8 mouse cellular contexts compared by ENCODE assay signal in the genomic region with DNA sequence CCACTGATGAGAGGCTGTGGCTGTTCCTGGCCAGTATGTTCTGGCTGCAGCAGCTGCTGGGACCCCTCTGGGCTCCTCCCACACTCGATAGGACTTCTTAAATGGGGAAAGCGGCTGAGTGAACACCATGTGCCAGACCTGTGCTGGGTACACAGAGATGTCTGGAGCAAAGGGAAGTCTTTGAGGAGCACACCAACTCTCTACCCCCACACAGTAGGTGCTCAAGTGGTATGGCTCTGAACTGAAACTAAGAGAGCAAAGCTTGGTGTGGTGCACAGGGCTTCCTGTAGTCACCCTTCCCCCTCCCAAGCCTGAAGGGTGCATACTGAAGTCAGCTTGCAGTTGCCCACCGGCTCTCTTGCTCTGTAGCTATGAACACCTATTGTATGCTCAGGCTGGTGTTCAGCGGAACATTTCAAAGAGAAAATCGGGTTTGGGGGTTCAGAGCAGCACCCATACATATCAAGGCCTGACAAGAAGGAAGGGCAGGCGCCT. TPM values are rescaled to one million over a fixed set of nuclear protein-coding genes. Genes with fewer than 3 reads are reported as not detected.
DNase-seq lines count a peak whose midpoint lies in the region; ATAC-seq and TF ChIP-seq lines count a peak whose summit lies in the region.
"Had no signal": no experiment of that assay in that cellular context is flagged by ENCODE, and none has a peak within 500 bp of the region (broad histone marks: within the 10 kb centered on the region; RNA-seq: fewer than 3 reads in every experiment).

No protein-coding gene starts in this region.

- no peak for TF ChIP-seq POLR2A in MEL (IDR thresholded peaks at IDR 0.05; ENCODE audit: control insufficient read depth in 1 of 2, insufficient read depth in 1 of 2, low read depth in 1 of 2, low read length in 2 of 2, poor library complexity in 1 of 2)

- peaks cover 84% of the 10 kb centered on the region for H3K4me1 ChIP-seq in kidney, embryonic 15.5 days
- peaks cover 11 to 23% of the 10 kb centered on the region in 2 experiments for H3K4me1 ChIP-seq in MEL (ENCODE audit: control insufficient read depth in 1 of 2, insufficient read depth in 2 of 2, low read length in 2 of 2)

- no peak for ATAC-seq in kidney, embryonic 15.5 days (replicated peaks; ENCODE audit: low FRiP score)
- peak; percentile 59 for ATAC-seq in inflammation-experienced regulatory T-cells, adult 6 months

- peaks cover 12% of the 10 kb centered on the region for H3K79me2 ChIP-seq in MEL (ENCODE audit: control insufficient read depth, insufficient read depth, low read length, poor library complexity)

- TF ChIP-seq CTCF in MEL (IDR thresholded peaks at IDR 0.05 in 2 of 3, conservative IDR thresholded peaks at IDR 0.05 in 1 of 3; ENCODE audit: control insufficient read depth in 1 of 3, insufficient read depth in 1 of 3, low read depth in 2 of 3, low read length in 3 of 3, poor library complexity in 1 of 3, severe bottlenecking in 1 of 3) = no peak

- H3K4me3 ChIP-seq in kidney, embryonic 15.5 days (replicated peaks) = peak overlapping the region; percentile 63
- peak overlapping the region; percentile 93 to 97 for H3K4me3 ChIP-seq in MEL (ENCODE audit: control insufficient read depth in 1 of 2, insufficient read depth in 1 of 2, low read depth in 2 of 2, low read length in 2 of 2)

- no peaks in the 10 kb centered on the region for H3K9me3 ChIP-seq in kidney, embryonic 15.5 days (replicated peaks)
- H3K9me3 ChIP-seq in MEL (replicated peaks; ENCODE audit: insufficient read depth, low read length) = no peaks in the 10 kb centered on the region

- no peak for TF ChIP-seq RAD21 in MEL (IDR thresholded peaks at IDR 0.05; ENCODE audit: low read depth, low read length)

- no peak for DNase-seq in kidney, adult 18-20 months
- no peak for DNase-seq in MEL (ENCODE audit: low read depth, low spot score)
- DNase-seq in spleen, postnatal 36 days (ENCODE audit: low spot score in 2 of 2) = peak; percentile 60
- DNase-seq in testis, postnatal 10 days (ENCODE audit: low spot score) = no peak
- no peak for DNase-seq in right cerebral cortex, postnatal 4 days
- DNase-seq: layer of hippocampus, postnatal 36 days had no signal

- TF ChIP-seq EP300 in MEL (IDR thresholded peaks at IDR 0.05; ENCODE audit: low read depth in 1 of 2, low read length in 2 of 2) = no peak

- 46% methylated on average over 6 of the region's 6 CpGs for WGBS in kidney, embryonic 15.5 days

- H3K27ac ChIP-seq in kidney, embryonic 15.5 days = peak overlapping the region; percentile 63
- peak overlapping the region; percentile 15 for H3K27ac ChIP-seq in MEL (ENCODE audit: control insufficient read depth, low read depth, low read length)

- peaks cover 21% of the 10 kb centered on the region for H3K36me3 ChIP-seq in kidney, embryonic 15.5 days
- H3K36me3 ChIP-seq in MEL (ENCODE audit: control insufficient read depth in 1 of 2, insufficient read depth in 2 of 2, low read length in 2 of 2) = peaks cover 0 to 15% of the 10 kb centered on the region in 2 experiments; a peak in 2 of 4 replicates

- peak overlapping the region; percentile 77 for H3K4me2 ChIP-seq in kidney, embryonic 15.5 days

- no peaks in the 10 kb centered on the region for H3K27me3 ChIP-seq in kidney, embryonic 15.5 days
- H3K27me3 ChIP-seq in MEL (ENCODE audit: control insufficient read depth in 1 of 2, insufficient read depth in 2 of 2, low read length in 2 of 2) = no peaks in the 10 kb centered on the region

- no peak overlapping the region; the same call in 1 of the 2 replicates for H3K9ac ChIP-seq in kidney, embryonic 15.5 days
- peak overlapping the region; percentile 63 for H3K9ac ChIP-seq in MEL (ENCODE audit: control insufficient read depth, low read depth, low read length, poor library complexity, severe bottlenecking)

TF ChIP-seq in MEL, 35 proteins besides CTCF, POLR2A, EP300 and RAD21:
- TF ChIP-seq MYC (IDR thresholded peaks at IDR 0.05; ENCODE audit: low read depth, low read length) = no peak
- TF ChIP-seq ZKSCAN1 (IDR thresholded peaks at IDR 0.05; ENCODE audit: low read depth, low read length) = peak; percentile 75; the same call in 1 of the 2 replicates
- TF ChIP-seq MXI1 (IDR thresholded peaks at IDR 0.05; ENCODE audit: low read depth, low read length) = peak; percentile 50; the same call in 1 of the 2 replicates
- TF ChIP-seq CHD1 (IDR thresholded peaks at IDR 0.05; ENCODE audit: low read depth, low read length) = 0 out of 2 replicates have a peak, but pooled peaks have one; percentile 31
- peak; percentile 24; the same call in 1 of the 2 replicates for TF ChIP-seq HCFC1 (IDR thresholded peaks at IDR 0.05; ENCODE audit: low read depth, low read length)
- TF ChIP-seq GATA1 (IDR thresholded peaks at IDR 0.05; ENCODE audit: low read depth, low read length) = no peak

RNA-seq across cellular contexts. Expression of gene Gm49510, which starts 0.9 kb away (rescaled TPM):
- polyA plus RNA-seq in kidney, embryonic 15.5 days (2015; fragmentation: Nextera tagmentation; extraction: Ambion mirVana) = 0.14 and 0.60 TPM in 2 replicates
- 0.27 TPM in 1 of 2 replicates, not detected in the other for total RNA-seq in MEL (2012; rRNA removed)
- under 1 TPM in 1 of 2 experiments, not detected in 1; 0.17 TPM for polyA plus RNA-seq in MEL (2012; ENCODE audit: insufficient read depth in 1 of 2, insufficient read length in 2 of 2, low read depth in 1 of 2, low replicate concordance in 2 of 2, missing spikeins in 1 of 2)
- polyA plus RNA-seq in inflammation-experienced regulatory T-cells, adult 6 months (2017; shearing (Covaris generic)) = not detected

RNA-seq across cellular contexts. Expression of gene Sh3bp1, which starts 1.0 kb away (rescaled TPM):
- 34.4 and 41.6 TPM in 2 replicates for polyA plus RNA-seq in kidney, embryonic 15.5 days (2015; fragmentation: Nextera tagmentation; extraction: Ambion mirVana)
- 17.1 and 21.0 TPM in 2 replicates for total RNA-seq in MEL (2012; rRNA removed)
- polyA plus RNA-seq in MEL (2012; ENCODE audit: insufficient read depth in 1 of 2, insufficient read length in 2 of 2, low read depth in 1 of 2, low replicate concordance in 2 of 2, missing spikeins in 1 of 2) = 10 to 100 TPM in 1 of 2 experiments, not detected in 1; 80.2 TPM
- 10 to 100 TPM; 49.5 to 72.6 (median 52.6) TPM for polyA plus RNA-seq in inflammation-experienced regulatory T-cells, adult 6 months (2017; shearing (Covaris generic))

RNA-seq across cellular contexts. Expression of gene Pdxp, which starts 15.2 kb away (rescaled TPM):
- polyA plus RNA-seq in kidney, embryonic 15.5 days (2015; fragmentation: Nextera tagmentation; extraction: Ambion mirVana) = 13.7 and 15.0 TPM in 2 replicates
- total RNA-seq in MEL (2012; rRNA removed) = 16.7 and 21.5 TPM in 2 replicates
- 10 to 100 TPM in 1 of 2 experiments, not detected in 1; 25.4 TPM for polyA plus RNA-seq in MEL (2012; ENCODE audit: insufficient read depth in 1 of 2, insufficient read length in 2 of 2, low read depth in 1 of 2, low replicate concordance in 2 of 2, missing spikeins in 1 of 2)
- polyA plus RNA-seq in inflammation-experienced regulatory T-cells, adult 6 months (2017; shearing (Covaris generic)) = 1 to 10 TPM in 2 of 3 experiments, under 1 TPM in 1; 0.94 to 3.8 (median 3.3) TPM

RNA-seq across cellular contexts. Expression of gene Gga1, which starts 21.6 kb away (rescaled TPM):
- 49.5 and 55.5 TPM in 2 replicates for polyA plus RNA-seq in kidney, embryonic 15.5 days (2015; fragmentation: Nextera tagmentation; extraction: Ambion mirVana)
- total RNA-seq in MEL (2012; rRNA removed) = 16.1 and 18.2 TPM in 2 replicates
- 10 to 100 TPM in 1 of 2 experiments, not detected in 1; 48.1 TPM for polyA plus RNA-seq in MEL (2012; ENCODE audit: insufficient read depth in 1 of 2, insufficient read length in 2 of 2, low read depth in 1 of 2, low replicate concordance in 2 of 2, missing spikeins in 1 of 2)
- polyA plus RNA-seq in inflammation-experienced regulatory T-cells, adult 6 months (2017; shearing (Covaris generic)) = 10 to 100 TPM; 11.9 to 22.5 (median 16.1) TPM

RNA-seq across cellular contexts. Expression of gene Lgals1, which starts 28.0 kb away (rescaled TPM):
- polyA plus RNA-seq in kidney, embryonic 15.5 days (2015; fragmentation: Nextera tagmentation; extraction: Ambion mirVana) = 761 and 838 TPM in 2 replicates
- 974 and 1,054 TPM in 2 replicates for total RNA-seq in MEL (2012; rRNA removed)
- 1,000 to 10,000 TPM in 1 of 2 experiments, 100 to 1,000 TPM in 1; 646 to 1,010 TPM for polyA plus RNA-seq in MEL (2012; ENCODE audit: insufficient read depth in 1 of 2, insufficient read length in 2 of 2, low read depth in 1 of 2, low replicate concordance in 2 of 2, missing spikeins in 1 of 2)
- 1,000 to 10,000 TPM in 1 of 3 experiments, 100 to 1,000 TPM in 2; 309 to 2,729 (median 443) TPM for polyA plus RNA-seq in inflammation-experienced regulatory T-cells, adult 6 months (2017; shearing (Covaris generic))

Comparison
In these comparisons a context has a peak if more than half of its experiments do, and no peak if none do; other contexts are left out.
1. DNase-seq: peak in spleen, postnatal 36 days (2 of 2); none in kidney, adult 18-20 months (single experiment), MEL (single experiment), testis, postnatal 10 days (single experiment) and right cerebral cortex, postnatal 4 days (single experiment).